Mouse (Mus musculus) gastrocnemius, adult 2 months (tissue): Measurements from ENCODE around the gene BC067074. TPM values are rescaled to one million over a fixed set of nuclear protein-coding genes. Genes with fewer than 3 reads are reported as not detected.
"Not testable (repeated sequence)": the region's sequence is repeated elsewhere in the genome, so short reads cannot be mapped to it uniquely, and the experiment has no call there.

Source experiments
- DNase-seq: peaks from one replicate; pipeline ENCODE4 v3.0.0; 2022
- H3K27ac ChIP-seq: fragments of 200-600 bp; 2 replicates; pipeline ENCODE4 v1.8.1; 2022; ENCODE audit warnings: mild to moderate bottlenecking
- H3K4me3 ChIP-seq: fragments of 200-600 bp; 2 replicates; pipeline ENCODE4 v1.8.1; 2022; ENCODE audit warnings: mild to moderate bottlenecking, moderate library complexity
- CTCF ChIP-seq: fragments of 200-600 bp; IDR thresholded peaks from 2 replicates; pipeline ENCODE4 v1.8.1; 2022; ENCODE audit warnings: antibody characterized with exemption, mild to moderate bottlenecking, moderate library complexity
- intact Hi-C: fragments of 180-260 bp; cut with DNase I; formaldehyde crosslinking; loops from one replicate; pipeline ENCODE4 v1.15.1; 2025
- long read RNA-seq, 2 experiments: library from polyadenylated mRNA; stranded (forward); transcript quantifications; one replicate each; pipeline ENCODE4 v2.0.0; 2021
- total RNA-seq, 2 experiments: library from RNA; stranded (reverse); gene quantifications; 2 replicates each; pipeline ENCODE4 v1.2.3; 2021

BC067074 gene
- total RNA-seq, result 1 to 10 TPM in 1 of 2 experiments, under 1 TPM in 1; 0.61 to 1.9 TPM
- long read RNA-seq, experiment 1, result 0 reads
- long read RNA-seq, experiment 2, result 0 reads

DNA sequence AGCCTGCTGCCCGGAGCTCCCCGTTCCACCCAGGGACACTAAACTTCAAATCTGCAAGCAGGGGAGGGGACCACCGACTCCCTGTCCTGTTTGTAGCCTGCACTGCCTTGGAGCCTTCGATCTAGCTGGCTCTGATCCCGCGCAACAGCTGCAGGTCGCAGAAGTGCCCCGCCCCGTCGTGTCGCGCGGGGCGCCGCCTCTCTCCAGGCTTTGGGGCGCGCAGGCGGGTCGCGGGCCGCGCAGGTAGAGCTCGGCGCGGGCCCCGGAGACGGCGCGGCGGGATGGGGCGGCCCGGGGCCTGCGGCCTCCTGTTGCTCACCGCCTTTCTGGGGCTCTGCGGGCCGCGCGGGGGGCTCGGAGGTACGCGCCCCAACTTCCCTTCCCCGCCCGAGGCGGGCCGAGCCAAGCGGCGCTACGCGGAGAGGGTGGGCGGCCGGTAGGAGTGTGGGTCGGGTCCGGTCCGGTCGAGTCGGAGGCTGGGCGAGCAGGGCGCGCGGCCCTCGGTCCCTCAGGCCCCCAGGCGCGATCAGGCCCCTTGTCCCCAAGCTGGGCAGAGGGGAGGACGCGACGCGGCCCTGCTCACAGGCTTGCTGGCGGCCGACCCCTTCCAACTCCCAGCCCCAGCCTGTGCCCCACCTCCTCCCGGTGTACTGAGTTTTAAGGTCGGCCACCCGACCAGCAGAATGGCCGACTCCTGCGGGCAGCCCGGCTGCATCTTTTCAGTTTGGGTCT, at the start of gene BC067074:
BC067074 (plus strand) TSS at position 185 of the 732 bp plus-strand sequence.
- peak within 1 kb of the TSS; percentile 82 for H3K4me3 ChIP-seq
- intact Hi-C loops, result no loop called here
- DNase-seq, result peak; percentile 61
- TF ChIP-seq CTCF, result no peak
- H3K27ac ChIP-seq, result peak within 1 kb of the TSS; percentile 52

- intact Hi-C loops, result no loop called here
- Histone ChIP-seq H3K27ac (no peak overlapping the region), H3K4me3 (no peak overlapping the region)
- no peak for TF ChIP-seq CTCF
- no peak for DNase-seq
Observed at GRCm38 (mm10) chr13:113245025-113245424, 47.9 kb upstream of the BC067074 start.

DNA sequence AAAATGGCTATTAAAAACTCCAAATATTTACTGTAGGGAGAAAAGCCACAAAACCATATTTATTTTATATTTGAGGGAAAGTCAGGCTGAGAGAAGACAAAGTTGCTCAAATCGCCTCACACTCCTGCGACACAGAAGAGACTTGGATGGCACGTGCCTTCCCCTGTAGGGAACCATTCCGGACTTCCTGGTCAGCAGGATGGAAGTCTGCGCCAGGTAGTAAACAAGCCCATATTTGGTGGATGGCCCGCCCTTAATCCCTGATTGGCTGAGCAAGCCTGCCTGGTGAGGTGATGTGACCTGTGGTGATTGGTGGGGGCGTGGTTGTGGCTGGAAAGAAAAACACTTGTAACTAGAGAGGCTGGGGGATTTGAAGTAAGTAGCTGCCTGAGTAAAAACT, 40.4 kb upstream of the BC067074 start:
- H3K4me3 ChIP-seq, DNase-seq, intact Hi-C loops, H3K27ac ChIP-seq: not testable (repeated sequence)

DNA sequence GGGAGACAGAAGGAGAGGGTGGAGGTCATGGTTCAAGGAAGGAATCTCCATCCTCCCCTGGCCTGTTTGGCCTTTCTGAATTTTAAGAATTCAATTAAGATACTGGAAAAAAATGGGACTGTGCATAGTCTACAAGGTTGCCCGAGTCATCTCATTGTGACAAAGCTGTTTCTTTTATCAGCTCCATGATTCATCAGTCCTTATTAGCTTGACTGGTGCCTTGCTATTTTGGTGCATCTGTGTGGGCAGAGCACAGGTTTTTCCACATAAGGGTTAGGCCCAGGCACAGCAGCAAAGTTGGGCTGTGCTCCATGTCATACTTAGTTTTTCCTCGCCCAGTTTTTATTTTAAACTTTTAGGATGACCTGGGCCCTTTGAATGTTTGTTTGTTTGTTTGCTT, 36.2 kb upstream of the BC067074 start:
- intact Hi-C loops, result no loop called here
- no peak overlapping the region for H3K4me3 ChIP-seq

GRCm38 (mm10) chr13:113257190-113257589, 35.8 kb upstream of the BC067074 start:
- no peak overlapping the region for H3K4me3 ChIP-seq
- intact Hi-C loops, result no loop called here
- no peak overlapping the region for H3K27ac ChIP-seq
- no peak for DNase-seq
- TF ChIP-seq CTCF, result peak; percentile 45

More for the DNA sequence above, 36.2 kb upstream of the BC067074 start:
- no peak for DNase-seq
- TF ChIP-seq CTCF, result no peak
- H3K27ac ChIP-seq, result no peak overlapping the region

GRCm38 (mm10) chr13:113259237-113259636, 33.7 kb upstream of the BC067074 start:
- DNase-seq, result no peak
- intact Hi-C loops, result no loop called here
- Histone ChIP-seq H3K4me3 (no peak overlapping the region), H3K27ac (no peak overlapping the region)
- TF ChIP-seq CTCF, result no peak

GRCm38 (mm10) chr13:113262822-113263221, 30.1 kb upstream of the BC067074 start:
- DNase-seq, result peak; percentile 21
- intact Hi-C loops, result no loop called here
- TF ChIP-seq CTCF, result no peak
- Histone ChIP-seq H3K27ac (no peak overlapping the region), H3K4me3 (no peak overlapping the region)

DNA sequence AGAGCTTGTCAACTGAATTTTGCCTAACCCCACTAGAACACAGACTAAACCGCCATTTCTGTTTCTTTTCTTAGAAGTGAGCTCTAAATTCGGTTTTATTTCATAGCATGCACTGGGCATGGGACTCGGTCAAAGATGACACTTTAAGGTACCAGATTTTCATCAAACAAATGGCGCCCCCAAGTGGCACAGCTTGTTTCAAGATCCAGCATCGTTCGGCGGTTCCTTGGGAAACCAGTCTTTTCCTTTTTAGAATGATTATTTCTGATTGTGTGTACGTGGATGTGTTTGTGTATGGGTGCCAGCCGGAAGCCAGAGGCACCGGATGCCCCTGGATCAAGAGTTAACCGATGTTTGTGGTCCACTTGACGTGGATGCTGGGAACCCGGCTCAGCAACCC, 27.7 kb upstream of the BC067074 start:
- H3K27ac ChIP-seq, result no peak overlapping the region
- TF ChIP-seq CTCF, result peak; percentile 53
- intact Hi-C loops, result loop anchor here (5.0 kb wide), 4 partner anchors 57 to 602 kb away; partner anchors contain the start of gene Gpx8
- peak; percentile 31 for DNase-seq
- H3K4me3 ChIP-seq, result no peak overlapping the region

- TF ChIP-seq CTCF, result peak; percentile 97; the same call in 1 of the 2 replicates
- DNase-seq, result peak; percentile 70
- Histone ChIP-seq H3K27ac (no peak overlapping the region), H3K4me3 (no peak overlapping the region; the same call in 1 of the 2 replicates)
- intact Hi-C loops, result loop anchor here (1.0 to 5.0 kb wide), 5 partner anchors 56 to 601 kb away; partner anchors contain the start of gene Gpx8
Observed at GRCm38 (mm10) chr13:113266495-113266951, 26.4 kb upstream of the BC067074 start.

GRCm38 (mm10) chr13:113267204-113267603, 25.8 kb upstream of the BC067074 start:
- no peak for TF ChIP-seq CTCF
- intact Hi-C loops, result loop anchor here (5.0 kb wide), 4 partner anchors 55 to 600 kb away; partner anchors contain the start of gene Gpx8
- H3K27ac ChIP-seq, result no peak overlapping the region
- no peak for DNase-seq
- no peak overlapping the region for H3K4me3 ChIP-seq

- H3K4me3 ChIP-seq, result no peak overlapping the region
- H3K27ac ChIP-seq, result no peak overlapping the region; the same call in 1 of the 2 replicates
- peak; percentile 82 for DNase-seq
- intact Hi-C loops, result loop anchor here (5.0 kb wide), 4 partner anchors 52 to 597 kb away; partner anchors contain the start of gene Gpx8
- peak; percentile 86 for TF ChIP-seq CTCF
Observed at GRCm38 (mm10) chr13:113269777-113270776, 22.9 kb upstream of the BC067074 start.

DNA sequence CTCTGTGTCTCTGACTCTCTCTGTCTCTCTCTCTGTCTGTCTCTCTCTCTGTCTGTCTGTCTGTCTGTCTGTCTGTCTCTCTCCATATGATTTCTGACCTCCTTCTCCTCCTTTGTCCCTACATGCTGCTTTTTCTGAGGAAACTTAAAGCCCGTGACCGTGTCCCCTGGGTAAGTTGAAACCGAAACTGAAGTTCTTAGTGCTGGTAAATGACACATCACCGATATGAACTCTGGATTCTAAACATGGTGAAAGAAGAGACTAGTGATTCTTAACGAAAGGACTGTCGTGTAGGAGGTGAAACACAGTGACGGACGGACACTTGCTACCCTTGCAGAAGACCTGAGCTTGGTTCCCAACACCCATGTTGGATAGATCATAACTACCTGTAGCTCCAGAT, 21.8 kb upstream of the BC067074 start:
- intact Hi-C loops, result no loop called here
- H3K4me3 ChIP-seq, result no peak overlapping the region
- no peak for TF ChIP-seq CTCF
- DNase-seq, result no peak
- H3K27ac ChIP-seq, result no peak overlapping the region
